Mouse (Mus musculus) MEL-GATA-1-ER (cell line): Measurements from ENCODE around the gene Adgrb3.

ENCODE experiments used
- DNase-seq: peaks from one replicate; pipeline ENCODE4 v3.0.0-alpha.2; 2012; ENCODE audit warnings: low read depth; ENCODE audit errors: extremely low read depth

Gene Adgrb3

GRCm38 (mm10) chr1:25828971-25829920, at the start of gene Adgrb3:
TSS of gene Adgrb3 (minus strand) at chr1:25829707.
- no peak for DNase-seq

- no peak for DNase-seq
These were observed 48.0 kb upstream of the Adgrb3 start for GRCm38 (mm10) chr1:25877526-25877925.

GRCm38 (mm10) chr1:25857473-25857872, 28.0 kb upstream of the Adgrb3 start:
- no peak for DNase-seq

GRCm38 (mm10) chr1:25854451-25854978, 25.0 kb upstream of the Adgrb3 start:
- DNase-seq: no peak

- DNase-seq: no peak
These were observed 2.8 kb upstream of the Adgrb3 start for GRCm38 (mm10) chr1:25832260-25832659.

GRCm38 (mm10) chr1:25831521-25831900, 2.0 kb upstream of the Adgrb3 start:
- DNase-seq: no peak

GRCm38 (mm10) chr1:25830757-25831520, 1.4 kb upstream of the Adgrb3 start:
- no peak for DNase-seq

GRCm38 (mm10) chr1:25829921-25830751, 629 bp upstream of the Adgrb3 start:
- DNase-seq: no peak

GRCm38 (mm10) chr1:25828071-25828755, 1.3 kb downstream of the Adgrb3 start:
- DNase-seq: no peak

- no peak for DNase-seq
These were observed 2.1 kb downstream of the Adgrb3 start for GRCm38 (mm10) chr1:25827436-25827835.

GRCm38 (mm10) chr1:25826771-25827170, 2.7 kb downstream of the Adgrb3 start:
- DNase-seq: no peak

- DNase-seq: no peak
These were observed 4.9 kb downstream of the Adgrb3 start for GRCm38 (mm10) chr1:25824626-25825025.

- DNase-seq: no peak
These were observed 5.5 kb downstream of the Adgrb3 start for GRCm38 (mm10) chr1:25823961-25824360.

- no peak for DNase-seq
These were observed 14.0 kb downstream of the Adgrb3 start for GRCm38 (mm10) chr1:25815491-25815890.

- no peak for DNase-seq
These were observed 50.7 kb downstream of the Adgrb3 start for GRCm38 (mm10) chr1:25778784-25779183.

- DNase-seq: no peak
These were observed 52.0 kb downstream of the Adgrb3 start for GRCm38 (mm10) chr1:25777459-25777858.

- DNase-seq: no peak
These were observed 53.9 kb downstream of the Adgrb3 start for GRCm38 (mm10) chr1:25775440-25776130.

GRCm38 (mm10) chr1:25768958-25769357, 60.5 kb downstream of the Adgrb3 start:
- no peak for DNase-seq

- DNase-seq: no peak
These were observed 74.2 kb downstream of the Adgrb3 start for GRCm38 (mm10) chr1:25755265-25755664.

GRCm38 (mm10) chr1:25754528-25754927, 75.0 kb downstream of the Adgrb3 start:
- DNase-seq: no peak
